Mouse (Mus musculus): ENCODE results near the gene Gm11111.

GRCm38 (mm10) chr5:98582051-98582450 is 29.6 kb downstream of the Gm11111 start:
- TF ChIP-seq GATA1 (IDR thresholded peaks at IDR 0.05; ENCODE audit: borderline replicate concordance, low read length) (no peak), FLI1 (IDR thresholded peaks at IDR 0.05; ENCODE audit: low read length) (no peak)
